Mouse (Mus musculus) gastrocnemius, postnatal 4 days (tissue): ENCODE data around the gene Col6a1. TPM values are rescaled to one million over a fixed set of nuclear protein-coding genes. Genes with fewer than 3 reads are reported as not detected.
A peak's percentile ranks its signal among the peaks of the same experiment; 100 is the strongest.
"Not testable (repeated sequence)": the region's sequence is repeated elsewhere in the genome, so short reads cannot be mapped to it uniquely, and the experiment has no call there.

ENCODE experiments used
- DNase-seq, 2 experiments: peaks; one replicate each; pipeline ENCODE4 v3.0.0; 2021 to 2022; ENCODE audit warnings: low spot score in 2 of 2, mixed read lengths in 2 of 2
- long read RNA-seq, 2 experiments: library from polyadenylated mRNA; stranded (forward); transcript quantifications; one replicate each; pipeline ENCODE4 v2.0.0; 2021
- total RNA-seq, 2 experiments: library from RNA; stranded (reverse); gene quantifications; 2 replicates each; pipeline ENCODE4 v1.2.3; 2021

Gene Col6a1
- total RNA-seq = 100 to 1,000 TPM; 628 to 701 TPM
- long read RNA-seq, experiment 1, partial matches to known transcripts = 210 of 635 reads
- long read RNA-seq, experiment 1, other reads (novel, unspliced or antisense) = 425 of 635 reads
- long read RNA-seq, experiment 2, partial matches to known transcripts = 301 of 948 reads
- long read RNA-seq, experiment 2, other reads (novel, unspliced or antisense) = 647 of 948 reads

- peak; percentile 23 to 51 for DNase-seq
These were observed at the start of gene Col6a1 for GRCm38 (mm10) chr10:76725682-76726285. Gene Col6a1, minus strand, starts transcription at chr10:76726168.

- no peak for DNase-seq
These were observed 45.7 kb upstream of the Col6a1 start for GRCm38 (mm10) chr10:76771624-76772023.

GRCm38 (mm10) chr10:76771086-76771485, 45.1 kb upstream of the Col6a1 start:
- no peak for DNase-seq

- DNase-seq = no peak
These were observed 43.6 kb upstream of the Col6a1 start for GRCm38 (mm10) chr10:76769581-76769980.

- peak in 1 of 2 experiments; percentile 8 for DNase-seq
These were observed 40.2 kb upstream of the Col6a1 start for GRCm38 (mm10) chr10:76766196-76766595.

GRCm38 (mm10) chr10:76764927-76765326, 39.0 kb upstream of the Col6a1 start:
- peak in 1 of 2 experiments; percentile 12 for DNase-seq

- DNase-seq = no peak
These were observed 37.0 kb upstream of the Col6a1 start for GRCm38 (mm10) chr10:76763016-76763415.

GRCm38 (mm10) chr10:76762411-76762810, 36.4 kb upstream of the Col6a1 start:
- no peak for DNase-seq

GRCm38 (mm10) chr10:76759878-76760277, 33.9 kb upstream of the Col6a1 start:
- no peak for DNase-seq

- no peak for DNase-seq
These were observed 27.7 kb upstream of the Col6a1 start for GRCm38 (mm10) chr10:76753640-76754039.

GRCm38 (mm10) chr10:76744267-76744666, 18.3 kb upstream of the Col6a1 start:
- not testable (repeated sequence) for DNase-seq

- no peak for DNase-seq
These were observed 10.8 kb upstream of the Col6a1 start for GRCm38 (mm10) chr10:76736764-76737163.

- DNase-seq = peak in 1 of 2 experiments; percentile 81
These were observed 9.0 kb upstream of the Col6a1 start for GRCm38 (mm10) chr10:76734979-76735378.

GRCm38 (mm10) chr10:76733677-76734068, 7.7 kb upstream of the Col6a1 start:
- no peak for DNase-seq

GRCm38 (mm10) chr10:76732881-76733676, 7.1 kb upstream of the Col6a1 start:
- peak; percentile 79 to 91 for DNase-seq

GRCm38 (mm10) chr10:76732391-76732790, 6.4 kb upstream of the Col6a1 start:
- no peak for DNase-seq

- DNase-seq = peak in 1 of 2 experiments; percentile 55
These were observed 5.8 kb upstream of the Col6a1 start for GRCm38 (mm10) chr10:76731621-76732239.

- DNase-seq = peak in 1 of 2 experiments; percentile 50
These were observed 4.0 kb upstream of the Col6a1 start for GRCm38 (mm10) chr10:76729631-76730620.

- peak; percentile 90 to 93 for DNase-seq
These were observed 2.4 kb upstream of the Col6a1 start for GRCm38 (mm10) chr10:76728369-76728768.

GRCm38 (mm10) chr10:76727301-76727700, 1.3 kb upstream of the Col6a1 start:
- no peak for DNase-seq
